Mouse (Mus musculus) adrenal gland, postnatal 25 days (tissue): ENCODE results near the gene Mark2. TPM values are rescaled to one million over a fixed set of nuclear protein-coding genes. Genes with fewer than 3 reads are reported as not detected.

ENCODE experiments used
- DNase-seq: peaks from one replicate; pipeline ENCODE4 v3.0.0; 2021; ENCODE audit warnings: mixed read lengths
- total RNA-seq: library from RNA; stranded (reverse); gene quantifications from 2 replicates; pipeline ENCODE4 v1.2.3, GENCODE M21; 2021

Mark2 gene
- total RNA-seq, 1 experiment from 2014 or later = 96.0 TPM

DNA sequence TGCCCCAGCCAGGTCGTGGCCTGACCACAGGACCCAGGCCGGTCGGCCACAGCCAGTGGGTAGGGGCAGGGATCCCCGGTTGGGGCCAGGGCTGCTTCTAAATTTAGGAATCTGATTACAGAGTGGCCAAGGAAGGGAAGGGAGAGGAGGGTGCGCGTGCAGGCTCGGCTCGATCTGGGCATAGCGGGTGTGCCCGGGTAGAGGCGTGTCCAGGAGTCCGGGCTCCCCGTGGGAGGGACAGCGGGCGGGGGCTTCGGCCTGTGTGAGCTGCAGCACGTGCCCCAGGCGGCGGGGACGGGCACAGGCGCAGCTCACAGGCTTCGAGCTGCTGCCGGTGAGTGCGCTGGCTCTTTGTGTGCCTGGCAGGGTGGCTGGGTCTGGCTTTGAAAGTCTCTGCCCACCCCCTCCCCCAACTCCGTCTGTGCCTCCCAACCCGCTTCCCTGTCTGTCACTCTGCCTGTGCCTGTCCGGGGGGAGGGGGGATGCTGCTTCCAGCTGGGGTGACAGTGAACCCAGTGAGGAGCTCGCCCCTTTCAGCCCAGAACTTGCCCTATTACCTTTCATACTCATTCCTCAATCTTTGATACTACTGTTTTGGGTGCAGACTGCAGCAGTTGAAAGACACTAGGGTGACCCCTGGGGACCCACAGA is 74.4 kb downstream of the Mark2 start, which contains the start of gene Rcor2:
Rcor2 (plus strand) TSS at position 235 of the 651 bp plus-strand sequence.
- peak; percentile 79 for DNase-seq

DNA sequence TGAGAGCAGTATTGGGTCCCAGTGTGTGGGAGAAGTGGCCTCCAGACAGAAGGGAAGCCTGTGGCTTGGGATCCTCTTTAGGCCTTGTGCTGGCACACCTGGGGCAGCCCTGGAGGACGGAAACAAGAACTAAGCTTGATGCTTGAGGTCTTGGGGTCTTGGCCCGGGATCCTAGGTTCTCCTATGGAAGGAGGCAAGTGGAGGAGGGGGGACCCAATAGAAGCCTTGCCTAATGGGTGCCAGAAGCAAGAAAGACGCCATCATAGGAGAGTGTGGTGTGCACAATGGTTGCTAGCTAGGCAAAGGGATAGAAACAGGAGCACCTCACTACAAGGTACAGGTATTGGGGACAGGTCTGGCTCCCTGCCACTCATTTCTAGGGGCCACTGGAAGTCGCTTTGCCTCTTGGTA is 75.2 kb downstream of the Mark2 start:
- no peak for DNase-seq

DNA sequence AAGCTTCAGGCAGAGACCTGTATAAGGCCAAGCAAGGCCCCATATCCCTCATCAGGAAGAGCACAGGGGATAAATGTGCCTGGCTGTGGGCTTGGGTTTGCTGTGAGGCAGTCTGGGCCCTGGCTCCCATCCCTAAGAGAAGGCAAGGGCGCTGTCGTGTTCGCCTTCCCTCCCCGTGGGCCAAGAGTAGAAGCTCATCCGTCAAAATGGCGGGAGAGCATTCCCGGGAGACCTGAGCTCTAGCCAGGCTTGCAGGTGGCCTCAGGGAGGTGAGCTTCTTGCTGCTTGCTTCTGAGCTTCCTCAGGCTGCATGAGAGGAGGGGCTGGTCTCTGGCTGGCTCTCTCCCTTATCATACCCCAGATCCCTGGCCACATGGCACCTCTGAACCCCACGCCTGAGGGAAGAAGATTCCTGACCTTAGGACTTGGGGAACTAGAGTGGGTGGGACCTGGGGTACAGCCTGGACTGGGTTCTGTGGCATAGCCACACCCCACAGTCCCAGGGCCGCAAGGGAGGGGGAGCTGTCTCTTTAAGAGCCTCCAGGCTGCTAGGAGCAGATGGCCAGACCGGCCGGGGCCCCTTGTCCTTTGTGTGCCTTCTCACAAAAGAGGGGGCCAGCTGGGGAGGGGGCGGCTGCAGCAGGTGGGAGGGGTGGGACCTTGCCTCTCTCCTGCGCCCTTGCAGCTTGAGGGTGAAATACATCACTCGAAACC is 76.0 kb downstream of the Mark2 start:
- DNase-seq = no peak

DNA sequence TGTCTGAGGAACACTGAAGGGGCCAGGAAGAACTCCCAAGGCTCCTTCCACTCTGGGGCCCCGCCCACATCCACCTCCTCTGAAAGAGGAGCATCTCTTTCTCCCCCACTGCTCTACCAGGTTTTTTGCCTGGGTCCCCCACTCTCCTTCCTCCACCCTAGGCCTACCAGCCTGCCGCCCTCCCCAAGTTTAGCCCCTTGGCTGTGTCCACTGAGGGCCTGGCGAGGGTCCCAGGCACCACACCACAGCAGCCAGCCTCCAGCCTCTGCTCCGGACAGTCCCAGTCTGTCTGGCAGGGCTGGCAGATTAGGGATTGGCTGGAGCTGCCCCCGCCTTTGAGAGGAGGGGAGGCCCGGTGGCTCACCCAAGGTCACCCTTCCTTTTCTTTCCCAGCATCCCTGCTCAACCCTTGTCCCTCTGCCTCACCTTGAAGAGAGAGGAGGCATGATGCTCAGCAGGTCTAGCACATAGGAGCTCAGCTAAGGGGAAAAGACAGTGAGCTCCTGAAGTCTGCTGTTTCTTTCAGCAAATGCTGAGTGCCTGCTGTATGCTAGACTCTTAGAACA is 76.8 kb downstream of the Mark2 start:
- no peak for DNase-seq

DNA sequence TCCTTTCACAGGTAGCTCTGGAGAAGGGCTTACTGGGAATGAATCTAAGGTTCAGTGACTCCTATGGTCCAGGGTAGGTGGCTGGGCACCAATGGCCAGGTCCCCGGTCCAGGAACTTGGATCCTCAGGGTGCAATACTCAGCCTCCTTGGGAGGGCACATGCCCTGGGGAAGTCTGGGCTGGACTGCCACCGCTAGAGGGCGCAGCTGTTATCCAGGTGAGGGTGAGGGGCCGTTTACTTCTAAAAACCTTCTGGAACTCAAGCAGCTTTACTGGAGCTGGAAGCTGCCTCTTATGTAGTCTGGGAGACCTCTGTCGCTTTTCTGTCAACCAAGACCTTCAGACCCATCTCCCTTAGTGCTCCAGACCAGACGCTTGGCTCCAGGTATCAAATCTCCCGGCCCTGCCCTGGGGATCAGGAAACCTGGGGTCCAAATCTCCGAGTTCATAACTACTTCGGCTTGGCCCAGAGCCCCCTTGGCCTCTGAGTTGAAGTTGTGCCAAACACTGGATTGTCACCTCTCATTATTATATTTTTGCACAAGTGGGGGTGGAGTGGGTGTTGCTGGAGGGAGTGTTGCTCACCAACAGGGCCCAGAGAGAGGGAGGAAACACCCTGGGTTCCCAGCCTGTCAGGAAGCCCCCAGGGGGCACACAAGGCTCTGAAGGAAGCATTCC is 77.4 kb downstream of the Mark2 start:
- peak; percentile 88 for DNase-seq

DNA sequence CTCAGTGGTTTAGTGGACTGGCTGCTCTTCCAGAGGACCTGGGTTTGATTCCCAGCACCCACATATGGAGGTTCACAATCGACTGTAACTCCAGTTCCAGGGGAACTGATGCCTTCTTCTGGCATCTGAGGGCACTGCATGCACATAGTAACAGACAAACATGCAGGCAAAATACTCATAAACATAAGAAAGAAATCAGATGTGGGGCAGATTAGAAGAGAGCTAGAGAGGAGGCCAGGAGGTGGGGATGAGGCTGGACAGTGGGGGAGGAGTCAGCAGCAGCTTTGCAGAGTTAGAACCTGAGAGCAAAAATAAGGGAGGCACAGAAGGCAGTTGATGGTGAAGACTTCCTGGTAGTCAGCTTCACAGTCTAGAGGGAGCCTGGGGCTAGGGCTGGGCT is 79.1 kb downstream of the Mark2 start:
- DNase-seq = no peak

DNA sequence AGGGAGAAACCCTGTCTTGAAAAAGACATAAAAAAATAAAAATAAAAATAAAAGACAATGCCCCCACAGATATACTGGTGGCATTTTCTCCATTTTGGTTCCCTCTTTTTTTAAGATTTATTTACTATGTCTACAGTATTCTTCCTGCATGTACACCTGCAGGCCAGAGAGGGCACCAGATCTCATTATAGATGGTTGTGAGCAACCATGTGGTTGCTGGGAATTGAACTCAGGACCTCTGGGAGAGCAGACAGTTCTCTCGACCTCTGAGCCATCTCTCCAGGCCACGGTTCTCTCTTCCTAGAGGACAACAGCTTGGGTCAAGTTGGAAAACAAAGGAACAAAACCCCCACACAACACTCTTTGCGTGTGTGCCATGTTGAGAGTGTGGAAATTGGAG is 79.7 kb downstream of the Mark2 start:
- no peak for DNase-seq

DNA sequence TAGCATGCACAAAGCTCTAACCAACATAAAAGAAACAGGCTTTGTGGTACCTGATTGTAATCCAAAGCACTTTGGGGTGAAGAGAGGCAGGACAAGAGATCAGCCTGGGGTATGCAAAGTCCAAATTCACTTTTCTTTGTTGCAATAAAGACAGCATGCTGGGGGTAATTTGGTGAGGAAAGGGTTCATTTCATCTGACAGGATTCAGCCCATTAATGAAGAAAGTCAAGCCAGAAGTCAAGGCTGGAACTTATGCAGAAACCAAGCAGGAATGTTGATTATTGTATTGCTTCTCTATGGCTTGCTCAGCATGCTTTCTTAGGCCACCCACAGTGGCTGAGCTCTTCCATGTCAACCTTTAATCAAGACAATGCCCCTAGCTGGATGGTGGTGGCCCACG is 80.2 kb downstream of the Mark2 start:
- DNase-seq = no peak

DNA sequence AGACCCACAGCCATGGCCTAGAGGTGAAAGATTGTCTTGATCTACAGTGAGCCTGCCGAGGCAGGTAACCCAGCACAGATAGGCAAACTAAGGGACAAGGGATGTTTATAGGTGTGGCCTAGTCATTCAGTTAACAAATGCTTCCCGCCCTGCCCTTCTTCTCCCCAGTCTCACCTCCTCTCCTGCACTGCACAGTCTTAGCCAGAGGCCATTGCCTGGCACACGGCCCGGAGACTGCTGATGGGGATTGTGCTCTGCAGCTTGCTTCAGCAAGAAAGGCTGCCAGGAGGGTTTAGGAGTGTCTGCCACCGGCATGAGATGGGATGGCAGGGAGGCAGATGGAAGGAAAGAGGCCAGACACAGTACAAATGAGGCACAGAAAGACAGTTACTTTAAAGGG is 83.8 kb downstream of the Mark2 start:
- no peak for DNase-seq

DNA sequence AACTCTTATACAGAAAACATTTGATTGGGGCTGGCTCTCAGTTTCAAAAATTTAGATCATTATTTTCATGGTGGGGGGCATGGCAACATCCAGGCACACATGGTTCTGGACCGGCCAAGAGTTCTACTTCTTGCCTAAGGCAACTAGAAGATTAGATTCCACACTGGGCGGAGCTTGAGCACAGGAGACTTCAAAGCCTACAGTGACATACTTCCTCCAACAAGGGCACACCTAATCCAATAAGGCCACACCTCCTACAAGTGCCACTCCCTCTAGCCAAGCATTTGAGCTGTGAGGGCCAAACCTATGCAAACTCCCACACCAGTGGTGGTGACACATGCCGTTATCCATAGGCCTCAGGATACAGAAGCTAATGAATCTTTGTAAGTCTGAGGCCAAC is 95.6 kb downstream of the Mark2 start:
- DNase-seq = no peak

DNA sequence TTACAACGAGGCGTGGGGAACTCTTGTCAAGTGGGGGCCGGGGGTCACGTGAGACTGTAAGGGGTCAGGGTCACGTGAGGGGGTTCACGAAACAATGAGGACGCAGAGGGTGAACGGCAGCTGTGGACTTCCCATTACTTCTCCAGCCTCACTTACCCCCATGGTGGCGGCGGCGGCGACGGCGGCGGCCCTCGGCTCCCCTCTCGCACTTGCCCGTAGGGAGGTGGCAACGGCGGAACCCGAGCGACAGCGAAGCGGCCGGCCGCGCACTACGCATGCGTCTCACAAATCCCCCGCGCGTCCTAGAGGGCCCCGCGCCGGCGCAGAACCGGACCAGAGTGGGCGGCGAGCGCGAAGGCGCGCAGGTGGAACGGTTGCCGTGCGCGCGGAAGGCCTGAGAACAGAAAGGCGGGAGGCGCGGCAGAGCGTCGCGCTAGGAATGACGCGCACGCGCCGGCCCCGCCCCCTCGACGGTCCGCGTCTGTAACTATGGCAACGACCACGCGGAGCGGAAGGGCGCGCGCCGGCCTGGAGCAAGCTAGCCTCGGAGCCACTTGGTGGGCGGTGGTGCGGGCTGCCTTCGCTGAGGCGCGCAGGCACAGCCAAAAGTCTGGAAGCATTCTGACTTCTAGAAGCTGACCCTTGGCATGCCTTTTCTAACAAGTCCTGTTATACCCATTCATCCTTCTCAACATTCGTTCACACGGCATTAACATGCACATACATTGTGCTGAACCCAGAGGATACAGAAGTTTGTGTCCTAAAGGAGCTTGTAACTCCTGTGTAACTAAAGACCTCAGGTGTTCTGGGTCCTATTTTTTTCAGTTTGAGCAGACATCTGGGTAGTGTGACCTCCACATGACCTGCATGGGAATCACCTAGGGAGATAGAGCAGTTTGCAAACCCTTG is 100.6 kb downstream of the Mark2 start, which contains the start of gene Naa40:
Naa40 (minus strand) TSS at position 402 of the 909 bp plus-strand sequence.
- peak; percentile 93 for DNase-seq

DNA sequence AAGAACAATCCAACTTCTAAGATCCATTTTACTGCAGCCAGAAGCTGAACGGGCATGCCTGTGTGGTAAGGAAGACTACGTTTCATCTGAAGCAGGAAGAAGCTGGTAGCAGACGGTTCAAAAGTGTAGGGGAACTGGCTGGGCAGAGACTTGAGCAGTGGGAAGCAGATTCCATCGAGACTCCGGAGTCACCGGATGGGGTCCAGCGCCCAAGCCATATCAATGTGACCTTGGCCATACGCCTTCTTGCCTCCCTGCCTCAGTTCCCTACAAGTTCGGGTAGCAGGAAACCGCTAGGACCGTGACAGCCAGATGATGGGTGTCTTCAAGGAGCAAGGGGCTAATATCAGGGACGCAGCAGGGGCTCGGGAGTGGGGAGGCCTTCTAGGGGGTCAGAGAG is 101.4 kb downstream of the Mark2 start:
- no peak for DNase-seq

DNA sequence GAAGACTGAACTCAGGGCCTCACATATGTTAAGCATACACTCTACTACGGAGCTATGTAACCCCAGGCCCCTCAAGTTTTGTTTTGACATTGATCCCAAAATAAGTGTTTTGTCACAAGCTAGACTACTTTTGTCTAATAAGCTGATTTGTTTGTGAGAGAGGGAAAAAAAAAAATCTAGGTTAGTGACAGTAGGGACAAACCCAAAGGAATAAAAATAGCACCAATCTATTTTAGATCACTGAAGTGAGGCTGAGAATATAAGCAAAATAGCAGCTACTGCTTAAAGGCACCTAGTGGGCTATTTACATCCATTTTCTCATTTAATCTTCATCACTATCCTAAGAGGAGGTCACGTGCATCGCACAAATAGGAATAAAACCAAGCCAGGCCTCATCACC is 102.1 kb downstream of the Mark2 start:
- no peak for DNase-seq

DNA sequence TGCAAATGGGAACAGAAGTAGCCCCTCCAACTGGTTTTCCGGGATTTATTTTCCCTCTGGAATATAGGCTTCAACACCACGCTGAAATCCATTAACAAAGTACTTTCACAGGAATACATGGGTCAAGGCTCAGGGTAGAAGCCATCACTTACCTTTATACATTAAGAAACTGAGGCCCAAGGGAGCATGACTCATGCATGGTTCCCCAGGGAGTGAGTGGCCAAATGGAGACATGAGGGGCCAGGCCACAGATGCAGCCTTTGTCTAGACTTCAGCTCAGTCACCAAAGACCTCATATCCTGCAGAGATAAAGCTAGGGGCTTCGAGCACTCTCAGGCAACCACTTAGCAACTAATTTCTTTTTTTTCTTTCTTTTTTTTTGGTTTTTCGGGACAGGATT is 104.9 kb downstream of the Mark2 start:
- DNase-seq = no peak

DNA sequence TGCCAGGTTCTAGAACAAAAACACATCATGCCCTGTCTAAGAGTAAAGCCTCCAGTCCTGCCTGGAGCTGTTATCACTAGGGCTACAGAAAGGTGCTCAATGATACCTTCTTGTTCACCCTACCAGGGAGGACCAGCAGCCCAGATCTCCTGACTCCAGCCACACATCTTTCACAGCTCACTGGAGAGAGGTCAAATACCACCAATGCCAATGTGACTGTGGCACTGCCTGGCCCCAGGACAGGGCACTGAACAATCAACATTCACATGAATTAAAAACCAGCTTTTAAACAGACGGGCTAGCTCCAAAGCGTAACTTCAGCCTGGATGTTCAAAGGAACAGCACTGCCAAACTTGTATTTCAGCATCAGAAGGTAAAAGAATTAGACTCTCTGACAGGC is 105.6 kb downstream of the Mark2 start:
- DNase-seq = no peak

DNA sequence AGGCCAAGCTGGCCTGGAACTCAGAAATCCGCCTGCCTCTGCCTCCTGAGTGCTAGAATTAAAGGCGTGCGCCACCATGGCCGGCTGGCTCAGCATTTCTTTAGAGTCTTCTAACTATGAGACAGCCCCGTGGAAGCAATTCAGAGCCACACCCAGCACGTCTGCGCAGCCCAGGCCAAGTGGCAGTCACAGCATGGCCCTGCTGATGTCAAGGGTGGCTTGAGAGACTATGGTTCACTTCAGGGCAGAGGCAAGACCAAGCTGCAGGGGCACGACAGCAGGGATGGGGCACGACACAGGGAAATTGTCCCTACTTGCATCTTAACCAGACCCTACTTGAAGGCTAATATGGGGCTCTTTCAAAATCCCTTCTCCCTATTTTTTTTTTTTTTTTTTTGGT is 106.2 kb downstream of the Mark2 start:
- no peak for DNase-seq

DNA sequence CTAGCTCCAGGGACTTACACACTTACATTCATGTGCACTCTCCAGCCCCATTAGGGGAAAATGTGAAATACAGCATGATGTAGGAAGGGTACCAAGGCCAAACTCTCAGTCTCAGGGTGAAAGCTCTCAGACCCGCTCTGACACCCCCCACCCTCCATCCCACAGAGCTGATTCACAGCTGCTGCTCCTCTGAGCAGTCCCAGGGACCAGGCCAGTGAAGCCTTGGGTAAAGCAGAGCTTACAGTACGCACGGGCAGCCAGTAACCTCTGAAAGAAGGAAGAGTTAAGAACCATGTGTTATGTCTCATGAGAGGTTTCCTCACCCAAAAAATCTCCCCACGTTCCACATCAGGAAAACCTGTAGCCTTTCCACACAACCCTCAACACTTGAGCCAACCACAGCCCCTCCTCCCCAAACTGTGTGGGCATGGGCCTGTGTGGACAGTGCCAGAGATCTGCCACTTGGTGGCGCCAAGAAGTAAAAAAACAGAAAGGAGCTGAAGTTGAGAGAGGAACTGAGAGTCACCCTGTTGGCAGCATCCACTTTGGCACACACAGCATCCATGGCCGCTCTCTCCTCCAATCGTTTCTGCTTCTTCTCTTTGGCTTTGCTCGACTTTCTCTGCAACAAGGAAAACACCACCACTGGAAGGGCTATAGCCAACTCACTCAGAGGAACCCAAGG is 107.0 kb downstream of the Mark2 start:
- DNase-seq = peak; percentile 75

DNA sequence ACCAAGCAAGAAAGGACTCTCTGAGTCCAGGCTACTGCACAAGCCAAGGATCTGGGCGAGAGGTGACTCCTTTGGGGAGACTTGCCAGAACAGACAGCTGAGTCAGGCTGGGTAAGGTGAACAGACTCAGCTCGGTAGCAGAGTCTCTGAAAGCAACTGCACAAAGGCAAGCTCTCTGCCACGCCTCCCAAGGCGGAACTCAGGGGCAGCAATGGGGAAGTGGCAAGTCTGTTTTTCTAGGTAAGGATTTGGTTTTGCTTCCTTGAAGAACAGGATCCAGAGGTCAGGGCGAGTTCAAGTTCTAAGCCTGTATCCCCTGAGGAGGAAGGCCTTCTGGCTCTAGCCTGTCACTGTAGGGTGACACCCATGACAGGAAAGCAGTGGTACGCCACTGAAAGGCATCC is 115.1 kb downstream of the Mark2 start:
- no peak for DNase-seq
